Mouse (Mus musculus): ENCODE measurements around the gene Gm20388. TPM values are rescaled to one million over a fixed set of nuclear protein-coding genes. Genes with fewer than 3 reads are reported as not detected.
A peak's percentile ranks its signal among the peaks of the same experiment; 100 is the strongest.

The Gm20388 gene
- polyA plus RNA-seq, 1 experiment from 2014 or later, result not detected

GRCm38 (mm10) chr8:120614491-120614890 lies 703.9 kb downstream of the Gm20388 start:
- no peak overlapping the region for H3K27ac ChIP-seq (ENCODE audit: low read length)
- 80% methylated on average over 3 of the region's 3 CpGs for WGBS
- H3K9ac ChIP-seq (ENCODE audit: low read length), result no peak overlapping the region
- H3K27me3 ChIP-seq (ENCODE audit: control insufficient read depth, insufficient read depth, low read depth, low read length), result no peaks in the 10 kb centered on the region
- H3K4me3 ChIP-seq (ENCODE audit: low read length), result no peak overlapping the region
- H3K9me3 ChIP-seq (ENCODE audit: control insufficient read depth, low read length), result no peaks in the 10 kb centered on the region
- no peak for ATAC-seq (ENCODE audit: low read depth)
- no peaks in the 10 kb centered on the region for H3K36me3 ChIP-seq (ENCODE audit: control insufficient read depth, insufficient read depth, low read length)
- no peak overlapping the region for H3K4me2 ChIP-seq (ENCODE audit: low read depth, low read length)
- H3K4me1 ChIP-seq (replicated peaks; ENCODE audit: control insufficient read depth, insufficient read depth, low read length), result peaks cover 3% of the 10 kb centered on the region; the same call in 1 of the 2 replicates

GRCm38 (mm10) chr8:120616663-120617626 lies 706.3 kb downstream of the Gm20388 start:
- H3K27me3 ChIP-seq (ENCODE audit: control insufficient read depth, insufficient read depth, low read depth, low read length), result no peaks in the 10 kb centered on the region
- H3K36me3 ChIP-seq (ENCODE audit: control insufficient read depth, insufficient read depth, low read length), result no peaks in the 10 kb centered on the region
- no peaks in the 10 kb centered on the region for H3K9me3 ChIP-seq (ENCODE audit: control insufficient read depth, low read length)
- no peak overlapping the region for H3K4me2 ChIP-seq (ENCODE audit: low read depth, low read length)
- H3K9ac ChIP-seq (ENCODE audit: low read length), result no peak overlapping the region
- peaks cover 3% of the 10 kb centered on the region; the same call in 1 of the 2 replicates for H3K4me1 ChIP-seq (replicated peaks; ENCODE audit: control insufficient read depth, insufficient read depth, low read length)
- no peak overlapping the region for H3K27ac ChIP-seq (ENCODE audit: low read length)
- WGBS, result 51% methylated on average over 7 of the region's 8 CpGs
- H3K4me3 ChIP-seq (ENCODE audit: low read length), result no peak overlapping the region
- ATAC-seq (ENCODE audit: low read depth), result peak; percentile 47; the same call in 1 of the 2 replicates

DNA sequence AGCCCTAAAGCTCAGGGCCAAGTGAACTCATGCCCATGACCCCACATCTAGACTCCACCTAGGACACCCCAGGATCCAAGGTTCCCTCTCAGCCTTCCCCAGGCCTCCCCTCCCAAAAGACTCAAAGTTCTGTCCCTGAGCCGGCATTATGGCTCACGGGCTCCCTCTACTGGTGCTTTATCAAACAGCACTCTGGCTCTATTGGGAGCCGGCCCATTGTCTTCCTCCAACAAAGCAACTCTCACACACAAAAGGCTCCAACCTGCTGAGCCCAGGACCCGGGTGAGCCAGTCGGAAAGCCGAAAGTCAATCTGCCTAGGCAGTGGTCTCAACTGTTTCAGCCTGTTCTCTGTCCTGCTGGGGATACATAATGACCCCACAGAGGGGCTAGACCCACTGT lies 707.5 kb downstream of the Gm20388 start:
- 2% methylated on average over 6 of the region's 6 CpGs for WGBS

GRCm38 (mm10) chr8:120619235-120620180 lies 708.9 kb downstream of the Gm20388 start:
- 70% methylated on average over 11 of the region's 11 CpGs for WGBS
- Histone ChIP-seq H3K4me3 (ENCODE audit: low read length) (no peak overlapping the region), H3K27me3 (ENCODE audit: control insufficient read depth, insufficient read depth, low read depth, low read length) (no peaks in the 10 kb centered on the region), H3K9ac (ENCODE audit: low read length) (no peak overlapping the region), H3K27ac (ENCODE audit: low read length) (no peak overlapping the region), H3K9me3 (ENCODE audit: control insufficient read depth, low read length) (no peaks in the 10 kb centered on the region), H3K4me1 (replicated peaks; ENCODE audit: control insufficient read depth, insufficient read depth, low read length) (peaks cover 3% of the 10 kb centered on the region; the same call in 1 of the 2 replicates), H3K36me3 (ENCODE audit: control insufficient read depth, insufficient read depth, low read length) (no peaks in the 10 kb centered on the region), H3K4me2 (ENCODE audit: low read depth, low read length) (no peak overlapping the region)
- no peak for ATAC-seq (ENCODE audit: low read depth)

More for the DNA sequence above, 707.5 kb downstream of the Gm20388 start:
- ATAC-seq (ENCODE audit: low read depth), result peak; percentile 60; the same call in 1 of the 2 replicates
- H3K27ac ChIP-seq (ENCODE audit: low read length), result no peak overlapping the region
- H3K4me3 ChIP-seq (ENCODE audit: low read length), result no peak overlapping the region
- H3K36me3 ChIP-seq (ENCODE audit: control insufficient read depth, insufficient read depth, low read length), result no peaks in the 10 kb centered on the region
- H3K9ac ChIP-seq (ENCODE audit: low read length), result no peak overlapping the region
- H3K4me2 ChIP-seq (ENCODE audit: low read depth, low read length), result no peak overlapping the region
- no peaks in the 10 kb centered on the region for H3K27me3 ChIP-seq (ENCODE audit: control insufficient read depth, insufficient read depth, low read depth, low read length)
- no peaks in the 10 kb centered on the region for H3K9me3 ChIP-seq (ENCODE audit: control insufficient read depth, low read length)
- H3K4me1 ChIP-seq (replicated peaks; ENCODE audit: control insufficient read depth, insufficient read depth, low read length), result peaks cover 3% of the 10 kb centered on the region; the same call in 1 of the 2 replicates

DNA sequence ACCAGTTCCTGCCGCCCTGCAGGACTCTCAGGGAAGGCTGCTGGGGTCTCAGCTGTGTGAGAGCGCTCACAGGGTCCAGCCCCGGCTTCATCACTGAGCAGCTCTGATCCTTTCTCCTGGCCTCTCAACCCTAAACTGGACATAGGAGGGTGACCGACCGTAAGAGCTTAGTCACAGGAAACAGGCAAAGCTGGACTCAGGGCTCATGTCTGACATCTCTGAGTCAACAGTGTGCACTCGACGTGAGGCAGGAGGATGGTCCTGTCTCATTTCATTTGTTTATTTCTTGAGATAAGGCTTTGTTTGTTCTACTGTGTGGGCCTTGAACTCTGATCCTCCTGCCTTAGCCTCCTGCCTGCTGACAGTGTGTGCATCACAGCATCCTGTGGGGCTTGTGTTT lies 709.8 kb downstream of the Gm20388 start:
- H3K36me3 ChIP-seq (ENCODE audit: control insufficient read depth, insufficient read depth, low read length), result no peaks in the 10 kb centered on the region
- ATAC-seq (ENCODE audit: low read depth), result no peak
- no peaks in the 10 kb centered on the region for H3K9me3 ChIP-seq (ENCODE audit: control insufficient read depth, low read length)
- H3K9ac ChIP-seq (ENCODE audit: low read length), result no peak overlapping the region
- no peak overlapping the region for H3K4me2 ChIP-seq (ENCODE audit: low read depth, low read length)
- 37% methylated on average over 7 of the region's 7 CpGs for WGBS
- no peak overlapping the region for H3K4me3 ChIP-seq (ENCODE audit: low read length)
- H3K4me1 ChIP-seq (replicated peaks; ENCODE audit: control insufficient read depth, insufficient read depth, low read length), result peaks cover 3% of the 10 kb centered on the region; the same call in 1 of the 2 replicates
- no peak overlapping the region for H3K27ac ChIP-seq (ENCODE audit: low read length)
- H3K27me3 ChIP-seq (ENCODE audit: control insufficient read depth, insufficient read depth, low read depth, low read length), result no peaks in the 10 kb centered on the region

GRCm38 (mm10) chr8:120622161-120622560 lies 711.5 kb downstream of the Gm20388 start:
- H3K27me3 ChIP-seq (ENCODE audit: control insufficient read depth, insufficient read depth, low read depth, low read length), result no peaks in the 10 kb centered on the region
- H3K9me3 ChIP-seq (ENCODE audit: control insufficient read depth, low read length), result no peaks in the 10 kb centered on the region
- no peak overlapping the region for H3K9ac ChIP-seq (ENCODE audit: low read length)
- H3K4me1 ChIP-seq (replicated peaks; ENCODE audit: control insufficient read depth, insufficient read depth, low read length), result peaks cover 3% of the 10 kb centered on the region; the same call in 1 of the 2 replicates
- WGBS, result 64% methylated on average over 14 of the region's 14 CpGs
- no peak overlapping the region for H3K4me3 ChIP-seq (ENCODE audit: low read length)
- H3K4me2 ChIP-seq (ENCODE audit: low read depth, low read length), result no peak overlapping the region
- H3K36me3 ChIP-seq (ENCODE audit: control insufficient read depth, insufficient read depth, low read length), result no peaks in the 10 kb centered on the region
- no peak overlapping the region for H3K27ac ChIP-seq (ENCODE audit: low read length)
- no peak for ATAC-seq (ENCODE audit: low read depth)

- Histone ChIP-seq H3K4me3 (ENCODE audit: low read length) (no peak overlapping the region), H3K4me2 (ENCODE audit: low read depth, low read length) (no peak overlapping the region), H3K27me3 (ENCODE audit: control insufficient read depth, insufficient read depth, low read depth, low read length) (no peaks in the 10 kb centered on the region), H3K9ac (ENCODE audit: low read length) (no peak overlapping the region), H3K36me3 (ENCODE audit: control insufficient read depth, insufficient read depth, low read length) (no peaks in the 10 kb centered on the region), H3K27ac (ENCODE audit: low read length) (no peak overlapping the region), H3K4me1 (replicated peaks; ENCODE audit: control insufficient read depth, insufficient read depth, low read length) (no peaks in the 10 kb centered on the region), H3K9me3 (ENCODE audit: control insufficient read depth, low read length) (no peaks in the 10 kb centered on the region)
- 56% methylated on average over 2 of the region's 2 CpGs for WGBS
- ATAC-seq (ENCODE audit: low read depth), result no peak
Observed at GRCm38 (mm10) chr8:120623608-120624007, 713.0 kb downstream of the Gm20388 start.

DNA sequence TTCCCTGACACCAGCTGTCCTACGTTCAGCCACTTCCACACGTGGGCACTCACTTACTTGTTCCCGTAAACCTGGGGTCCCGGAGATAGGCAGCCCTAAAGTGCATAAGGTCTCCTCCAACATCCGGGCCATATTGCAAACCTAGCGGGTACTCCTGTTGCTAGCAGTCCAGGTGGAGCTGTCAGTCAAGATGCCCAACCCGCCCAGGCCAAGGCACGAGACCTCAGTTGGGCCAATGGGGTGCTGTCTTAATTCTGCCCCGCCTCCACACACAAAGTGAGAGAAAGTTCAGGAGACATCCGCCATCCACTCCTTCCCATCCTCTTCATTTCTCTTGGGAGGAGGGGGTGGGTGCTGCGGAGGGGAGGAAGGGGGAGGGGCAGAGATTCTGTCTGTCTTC lies 715.8 kb downstream of the Gm20388 start:
- WGBS, result 59% methylated on average over 11 of the region's 11 CpGs
- H3K36me3 ChIP-seq (ENCODE audit: control insufficient read depth, insufficient read depth, low read length), result no peaks in the 10 kb centered on the region
- no peaks in the 10 kb centered on the region for H3K27me3 ChIP-seq (ENCODE audit: control insufficient read depth, insufficient read depth, low read depth, low read length)
- H3K27ac ChIP-seq (ENCODE audit: low read length), result no peak overlapping the region
- no peaks in the 10 kb centered on the region; the same call in none of the 2 replicates for H3K4me1 ChIP-seq (replicated peaks; ENCODE audit: control insufficient read depth, insufficient read depth, low read length)
- ATAC-seq (ENCODE audit: low read depth), result no peak
- no peak overlapping the region for H3K9ac ChIP-seq (ENCODE audit: low read length)
- no peaks in the 10 kb centered on the region for H3K9me3 ChIP-seq (ENCODE audit: control insufficient read depth, low read length)
- no peak overlapping the region for H3K4me3 ChIP-seq (ENCODE audit: low read length)
- no peak overlapping the region for H3K4me2 ChIP-seq (ENCODE audit: low read depth, low read length)
